Mouse (Mus musculus): ENCODE data around the gene Thbs1.

- no peak for TF ChIP-seq CTCF (IDR thresholded peaks at IDR 0.05; ENCODE audit: borderline replicate concordance, control insufficient read depth, extremely low read depth, insufficient read depth, low read length, poor library complexity)
- no peak for TF ChIP-seq POLR2A (IDR thresholded peaks at IDR 0.05; ENCODE audit: control insufficient read depth, extremely low read depth, insufficient read depth, low read length, poor library complexity)
Observed at GRCm38 (mm10) chr2:118079131-118079530, 32.5 kb upstream of the Thbs1 start.
